Mouse (Mus musculus): Measurements from ENCODE around the gene Ubtd1. TPM values are rescaled to one million over a fixed set of nuclear protein-coding genes. Genes with fewer than 3 reads are reported as not detected.

Ubtd1 gene
- polyA plus RNA-seq, 1 experiment from 2014 or later = 9.9 TPM

GRCm38 (mm10) chr19:42010436-42010835 is 28.9 kb downstream of the Ubtd1 start:
- no peak for DNase-seq (ENCODE audit: low spot score)
- ATAC-seq (replicated peaks; ENCODE audit: low FRiP score, low TSS enrichment, low read depth) = no peak
- WGBS = 69% methylated on average over 4 of the region's 4 CpGs
- Histone ChIP-seq H3K4me3 (ENCODE audit: low read depth, low read length) (no peak overlapping the region), H3K9ac (ENCODE audit: low read length) (no peak overlapping the region), H3K36me3 (ENCODE audit: control insufficient read depth, insufficient read depth, low read length) (no peaks in the 10 kb centered on the region), H3K27ac (ENCODE audit: low read depth) (no peak overlapping the region), H3K4me2 (ENCODE audit: low read length) (no peak overlapping the region), H3K9me3 (ENCODE audit: control insufficient read depth, low read length) (no peaks in the 10 kb centered on the region), H3K4me1 (replicated peaks; ENCODE audit: control insufficient read depth, insufficient read depth, low read length) (peaks cover 5% of the 10 kb centered on the region; the same call in 1 of the 2 replicates), H3K27me3 (replicated peaks; ENCODE audit: control insufficient read depth, insufficient read depth, low read length) (no peaks in the 10 kb centered on the region)

GRCm38 (mm10) chr19:42011123-42011522 is 29.6 kb downstream of the Ubtd1 start:
- Histone ChIP-seq H3K4me1 (replicated peaks; ENCODE audit: control insufficient read depth, insufficient read depth, low read length) (peaks cover 5% of the 10 kb centered on the region; the same call in 1 of the 2 replicates), H3K27ac (ENCODE audit: low read depth) (no peak overlapping the region), H3K4me2 (ENCODE audit: low read length) (no peak overlapping the region), H3K4me3 (ENCODE audit: low read depth, low read length) (no peak overlapping the region), H3K27me3 (replicated peaks; ENCODE audit: control insufficient read depth, insufficient read depth, low read length) (no peaks in the 10 kb centered on the region), H3K9ac (ENCODE audit: low read length) (no peak overlapping the region), H3K36me3 (ENCODE audit: control insufficient read depth, insufficient read depth, low read length) (no peaks in the 10 kb centered on the region), H3K9me3 (ENCODE audit: control insufficient read depth, low read length) (no peaks in the 10 kb centered on the region)
- 87% methylated on average over 7 of the region's 7 CpGs for WGBS
- ATAC-seq (replicated peaks; ENCODE audit: low FRiP score, low TSS enrichment, low read depth) (no peak), DNase-seq (ENCODE audit: low spot score) (no peak)

- DNase-seq (ENCODE audit: low spot score) = no peak
- Histone ChIP-seq H3K4me3 (ENCODE audit: low read depth, low read length) (no peak overlapping the region), H3K36me3 (ENCODE audit: control insufficient read depth, insufficient read depth, low read length) (no peaks in the 10 kb centered on the region), H3K4me2 (ENCODE audit: low read length) (no peak overlapping the region), H3K9ac (ENCODE audit: low read length) (no peak overlapping the region), H3K27me3 (replicated peaks; ENCODE audit: control insufficient read depth, insufficient read depth, low read length) (no peaks in the 10 kb centered on the region), H3K9me3 (ENCODE audit: control insufficient read depth, low read length) (no peaks in the 10 kb centered on the region), H3K27ac (ENCODE audit: low read depth) (no peak overlapping the region), H3K4me1 (replicated peaks; ENCODE audit: control insufficient read depth, insufficient read depth, low read length) (peaks cover 3% of the 10 kb centered on the region; the same call in 1 of the 2 replicates)
- no peak for ATAC-seq (replicated peaks; ENCODE audit: low FRiP score, low TSS enrichment, low read depth)
- WGBS = 85% methylated on average over 3 of the region's 3 CpGs
Measured at GRCm38 (mm10) chr19:42014231-42014825, 32.8 kb downstream of the Ubtd1 start.

- no peak for ATAC-seq (replicated peaks; ENCODE audit: low FRiP score, low TSS enrichment, low read depth)
- no peak overlapping the region for H3K9ac ChIP-seq (ENCODE audit: low read length)
- H3K4me2 ChIP-seq (ENCODE audit: low read length) = no peak overlapping the region
- H3K9me3 ChIP-seq (ENCODE audit: control insufficient read depth, low read length) = no peaks in the 10 kb centered on the region
- WGBS = 80% methylated on average over 6 of the region's 6 CpGs
- H3K27me3 ChIP-seq (replicated peaks; ENCODE audit: control insufficient read depth, insufficient read depth, low read length) = no peaks in the 10 kb centered on the region
- DNase-seq (ENCODE audit: low spot score) = no peak
- H3K4me1 ChIP-seq (replicated peaks; ENCODE audit: control insufficient read depth, insufficient read depth, low read length) = peaks cover 3% of the 10 kb centered on the region; the same call in 1 of the 2 replicates
- no peak overlapping the region for H3K4me3 ChIP-seq (ENCODE audit: low read depth, low read length)
- no peak overlapping the region for H3K27ac ChIP-seq (ENCODE audit: low read depth)
- H3K36me3 ChIP-seq (ENCODE audit: control insufficient read depth, insufficient read depth, low read length) = no peaks in the 10 kb centered on the region
Measured at GRCm38 (mm10) chr19:42015001-42015400, 33.4 kb downstream of the Ubtd1 start.

- H3K27me3 ChIP-seq (replicated peaks; ENCODE audit: control insufficient read depth, insufficient read depth, low read length) = no peaks in the 10 kb centered on the region
- H3K4me2 ChIP-seq (ENCODE audit: low read length) = no peak overlapping the region
- no peaks in the 10 kb centered on the region for H3K9me3 ChIP-seq (ENCODE audit: control insufficient read depth, low read length)
- 81% methylated on average over 4 of the region's 4 CpGs for WGBS
- no peak overlapping the region for H3K27ac ChIP-seq (ENCODE audit: low read depth)
- H3K4me1 ChIP-seq (replicated peaks; ENCODE audit: control insufficient read depth, insufficient read depth, low read length) = peaks cover 3% of the 10 kb centered on the region; the same call in 1 of the 2 replicates
- H3K36me3 ChIP-seq (ENCODE audit: control insufficient read depth, insufficient read depth, low read length) = no peaks in the 10 kb centered on the region
- no peak overlapping the region for H3K4me3 ChIP-seq (ENCODE audit: low read depth, low read length)
- H3K9ac ChIP-seq (ENCODE audit: low read length) = no peak overlapping the region
- ATAC-seq (replicated peaks; ENCODE audit: low FRiP score, low TSS enrichment, low read depth) (no peak), DNase-seq (ENCODE audit: low spot score) (no peak)
Measured at GRCm38 (mm10) chr19:42016251-42016650, 34.7 kb downstream of the Ubtd1 start.

GRCm38 (mm10) chr19:42016840-42017239 is 35.3 kb downstream of the Ubtd1 start:
- Histone ChIP-seq H3K27ac (ENCODE audit: low read depth) (peak overlapping the region; percentile 44), H3K27me3 (replicated peaks; ENCODE audit: control insufficient read depth, insufficient read depth, low read length) (no peaks in the 10 kb centered on the region), H3K36me3 (ENCODE audit: control insufficient read depth, insufficient read depth, low read length) (no peaks in the 10 kb centered on the region), H3K9me3 (ENCODE audit: control insufficient read depth, low read length) (no peaks in the 10 kb centered on the region), H3K4me2 (ENCODE audit: low read length) (no peak overlapping the region), H3K4me1 (replicated peaks; ENCODE audit: control insufficient read depth, insufficient read depth, low read length) (peaks cover 3% of the 10 kb centered on the region; the same call in 1 of the 2 replicates), H3K9ac (ENCODE audit: low read length) (no peak overlapping the region), H3K4me3 (ENCODE audit: low read depth, low read length) (no peak overlapping the region)
- ATAC-seq (replicated peaks; ENCODE audit: low FRiP score, low TSS enrichment, low read depth) (no peak), DNase-seq (ENCODE audit: low spot score) (no peak)
- 74% methylated on average over 5 of the region's 5 CpGs for WGBS

GRCm38 (mm10) chr19:42017399-42018247 is 36.1 kb downstream of the Ubtd1 start:
- ATAC-seq (replicated peaks; ENCODE audit: low FRiP score, low TSS enrichment, low read depth) (0 out of 2 replicates have a peak, but pooled peaks have one; percentile 36), DNase-seq (ENCODE audit: low spot score) (no peak)
- Histone ChIP-seq H3K27me3 (replicated peaks; ENCODE audit: control insufficient read depth, insufficient read depth, low read length) (no peaks in the 10 kb centered on the region), H3K4me1 (replicated peaks; ENCODE audit: control insufficient read depth, insufficient read depth, low read length) (peaks cover 3% of the 10 kb centered on the region; the same call in 1 of the 2 replicates), H3K9ac (ENCODE audit: low read length) (no peak overlapping the region), H3K9me3 (ENCODE audit: control insufficient read depth, low read length) (no peaks in the 10 kb centered on the region), H3K36me3 (ENCODE audit: control insufficient read depth, insufficient read depth, low read length) (no peaks in the 10 kb centered on the region), H3K4me3 (ENCODE audit: low read depth, low read length) (no peak overlapping the region), H3K27ac (ENCODE audit: low read depth) (peak overlapping the region; percentile 44), H3K4me2 (ENCODE audit: low read length) (no peak overlapping the region)
- WGBS = 58% methylated on average over 8 of the region's 8 CpGs

GRCm38 (mm10) chr19:42019011-42019522 is 37.5 kb downstream of the Ubtd1 start:
- 47% methylated on average over 4 of the region's 4 CpGs for WGBS
- H3K27me3 ChIP-seq (replicated peaks; ENCODE audit: control insufficient read depth, insufficient read depth, low read length) = no peaks in the 10 kb centered on the region
- H3K4me3 ChIP-seq (ENCODE audit: low read depth, low read length) = no peak overlapping the region
- ATAC-seq (replicated peaks; ENCODE audit: low FRiP score, low TSS enrichment, low read depth) (no peak), DNase-seq (ENCODE audit: low spot score) (no peak)
- H3K36me3 ChIP-seq (ENCODE audit: control insufficient read depth, insufficient read depth, low read length) = no peaks in the 10 kb centered on the region
- H3K9ac ChIP-seq (ENCODE audit: low read length) = no peak overlapping the region
- H3K9me3 ChIP-seq (ENCODE audit: control insufficient read depth, low read length) = no peaks in the 10 kb centered on the region
- no peak overlapping the region for H3K4me2 ChIP-seq (ENCODE audit: low read length)
- H3K27ac ChIP-seq (ENCODE audit: low read depth) = peak overlapping the region; percentile 44; the same call in 1 of the 2 replicates
- H3K4me1 ChIP-seq (replicated peaks; ENCODE audit: control insufficient read depth, insufficient read depth, low read length) = peaks cover 3% of the 10 kb centered on the region; the same call in 1 of the 2 replicates

Measured in intestine, embryonic 14.5 days (tissue).